Mouse (Mus musculus) inflammation-experienced regulatory T-cells, adult 6 months (primary cell): ENCODE results near the gene Dnajc11. TPM values are rescaled to one million over a fixed set of nuclear protein-coding genes. Genes with fewer than 3 reads are reported as not detected.

Experiments
- ATAC-seq: one replicate; pipeline ENCODE4 v1.8.0; 2017
- polyA plus RNA-seq, 3 experiments: library from polyadenylated mRNA; unstranded; fragments of 100-300 nt; shearing (Covaris generic); gene quantifications; one replicate each; pipeline ENCODE4 v1.2.1; 2017

The Dnajc11 gene
- polyA plus RNA-seq, 3 experiments from 2014 or later: 28.1 to 33.8 (median 33.5) TPM

GRCm38 (mm10) chr4:151985886-151986285 lies 52.4 kb downstream of the Dnajc11 start:
- ATAC-seq: peak; percentile 70

- ATAC-seq: no peak
Measured at GRCm38 (mm10) chr4:151986650-151987049, 53.2 kb downstream of the Dnajc11 start.

GRCm38 (mm10) chr4:151988014-151988341 lies 54.5 kb downstream of the Dnajc11 start:
- no peak for ATAC-seq

- ATAC-seq: peak; percentile 72
Measured at GRCm38 (mm10) chr4:151988342-151989109, 55.0 kb downstream of the Dnajc11 start, which contains the start of gene Thap3. TSS of gene Thap3 (minus strand) at chr4:151988997.

- ATAC-seq: no peak
Measured at GRCm38 (mm10) chr4:151989110-151989488, 55.6 kb downstream of the Dnajc11 start.

GRCm38 (mm10) chr4:151992091-151992490 lies 58.6 kb downstream of the Dnajc11 start:
- no peak for ATAC-seq

GRCm38 (mm10) chr4:151993035-151993434 lies 59.5 kb downstream of the Dnajc11 start:
- ATAC-seq: no peak

GRCm38 (mm10) chr4:151994228-151995171 lies 61.0 kb downstream of the Dnajc11 start:
- ATAC-seq: no peak

- no peak for ATAC-seq
Measured at GRCm38 (mm10) chr4:151995371-151996172, 62.1 kb downstream of the Dnajc11 start.

GRCm38 (mm10) chr4:151996173-151996950 lies 62.9 kb downstream of the Dnajc11 start, which contains the start of gene Phf13:
TSS of gene Phf13 (minus strand) at chr4:151996258.
- peak; percentile 92 for ATAC-seq

GRCm38 (mm10) chr4:151996951-151997222 lies 63.4 kb downstream of the Dnajc11 start:
- ATAC-seq: no peak

- no peak for ATAC-seq
Measured at GRCm38 (mm10) chr4:151997701-151998100, 64.2 kb downstream of the Dnajc11 start.

- ATAC-seq: no peak
Measured at GRCm38 (mm10) chr4:151999481-151999880, 66.0 kb downstream of the Dnajc11 start.

- no peak for ATAC-seq
Measured at GRCm38 (mm10) chr4:152000906-152001305, 67.4 kb downstream of the Dnajc11 start.

GRCm38 (mm10) chr4:152001335-152001734 lies 67.8 kb downstream of the Dnajc11 start:
- no peak for ATAC-seq

- ATAC-seq: no peak
Measured at GRCm38 (mm10) chr4:152002063-152002462, 68.6 kb downstream of the Dnajc11 start.

GRCm38 (mm10) chr4:152006137-152006536 lies 72.6 kb downstream of the Dnajc11 start:
- no peak for ATAC-seq

GRCm38 (mm10) chr4:152006812-152007211 lies 73.3 kb downstream of the Dnajc11 start:
- ATAC-seq: no peak

- no peak for ATAC-seq
Measured at GRCm38 (mm10) chr4:152007481-152008147, 74.1 kb downstream of the Dnajc11 start.

GRCm38 (mm10) chr4:152008148-152008500 lies 74.6 kb downstream of the Dnajc11 start:
- ATAC-seq: no peak

GRCm38 (mm10) chr4:152008622-152009075 lies 75.2 kb downstream of the Dnajc11 start, which contains the start of gene Klhl21:
TSS of gene Klhl21 (plus strand) at chr4:152008803.
- peak; percentile 91 for ATAC-seq
